Mouse (Mus musculus) gastrocnemius, postnatal 10 days (tissue): ENCODE data around the gene Ubl3. TPM values are rescaled to one million over a fixed set of nuclear protein-coding genes. Genes with fewer than 3 reads are reported as not detected.

ENCODE experiments used
- DNase-seq: peaks from one replicate; pipeline ENCODE4 v3.0.0; 2021; ENCODE audit warnings: mixed read lengths
- total RNA-seq, 2 experiments: library from RNA; stranded (reverse); gene quantifications; 2 replicates each; pipeline ENCODE4 v1.2.3; 2021

Gene Ubl3
- total RNA-seq, 2 experiments from 2014 or later = 81.3 to 82.0 TPM

DNA sequence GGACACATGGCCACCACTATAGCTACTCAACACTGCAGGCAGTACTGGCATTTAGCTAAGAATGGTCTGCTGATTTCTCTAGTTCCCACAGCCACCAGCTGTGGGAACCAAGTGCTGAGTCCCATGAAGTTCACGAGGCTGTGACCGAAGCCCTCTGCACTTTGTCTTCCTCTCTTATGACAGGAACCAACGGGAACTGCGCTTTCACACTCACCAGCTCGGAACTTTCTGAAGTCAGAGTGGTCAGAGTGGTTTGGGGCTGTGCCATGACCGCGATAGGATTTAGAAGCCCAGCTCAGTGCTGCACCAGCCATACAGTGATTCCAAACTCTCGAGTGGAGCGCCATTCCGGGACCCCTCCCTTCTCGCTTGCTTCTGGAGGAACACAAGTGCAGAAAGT, 66.4 kb downstream of the Ubl3 start:
- DNase-seq = no peak

GRCm38 (mm10) chr5:148481745-148482144, 70.8 kb downstream of the Ubl3 start:
- DNase-seq = no peak

- no peak for DNase-seq
These were observed 78.2 kb downstream of the Ubl3 start for GRCm38 (mm10) chr5:148474346-148474745.

DNA sequence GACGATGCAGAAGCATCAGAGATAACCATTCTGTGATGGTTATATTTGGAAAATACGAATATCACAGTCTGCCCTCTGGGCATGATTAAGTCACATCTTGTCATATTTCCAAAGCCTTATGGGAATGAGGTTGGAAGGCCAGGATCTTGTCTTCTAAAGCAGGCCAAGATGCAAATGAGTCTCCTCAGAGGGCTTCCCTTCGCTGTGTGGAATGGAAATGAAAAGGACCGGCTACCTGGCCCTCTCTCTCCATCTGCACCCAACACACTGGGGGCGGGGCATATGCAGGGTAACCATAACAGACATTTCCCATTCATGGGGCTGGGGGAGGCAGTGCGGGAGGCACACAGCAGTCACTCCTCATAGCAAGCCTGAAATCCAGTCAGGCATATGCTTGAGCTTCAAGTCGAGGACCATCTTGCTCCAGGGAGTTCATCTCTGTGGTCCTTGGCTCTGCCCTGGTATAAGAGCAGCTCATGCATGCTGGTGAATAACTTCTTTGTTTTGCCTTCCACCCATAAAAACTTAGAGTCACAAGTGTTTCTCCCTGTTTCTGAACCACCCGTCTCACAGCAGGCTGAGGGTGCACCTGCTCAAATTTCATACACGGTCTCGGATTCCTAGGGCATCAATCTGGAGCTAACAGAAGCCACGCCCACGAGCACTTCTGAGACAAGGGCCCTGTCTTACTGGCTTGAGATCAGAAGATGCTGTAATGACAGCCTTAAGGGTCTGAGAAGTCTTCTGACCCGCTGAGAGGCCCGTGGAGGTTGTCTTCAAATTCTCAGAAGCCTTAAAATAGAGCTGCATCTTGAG, 83.8 kb downstream of the Ubl3 start:
- no peak for DNase-seq

DNA sequence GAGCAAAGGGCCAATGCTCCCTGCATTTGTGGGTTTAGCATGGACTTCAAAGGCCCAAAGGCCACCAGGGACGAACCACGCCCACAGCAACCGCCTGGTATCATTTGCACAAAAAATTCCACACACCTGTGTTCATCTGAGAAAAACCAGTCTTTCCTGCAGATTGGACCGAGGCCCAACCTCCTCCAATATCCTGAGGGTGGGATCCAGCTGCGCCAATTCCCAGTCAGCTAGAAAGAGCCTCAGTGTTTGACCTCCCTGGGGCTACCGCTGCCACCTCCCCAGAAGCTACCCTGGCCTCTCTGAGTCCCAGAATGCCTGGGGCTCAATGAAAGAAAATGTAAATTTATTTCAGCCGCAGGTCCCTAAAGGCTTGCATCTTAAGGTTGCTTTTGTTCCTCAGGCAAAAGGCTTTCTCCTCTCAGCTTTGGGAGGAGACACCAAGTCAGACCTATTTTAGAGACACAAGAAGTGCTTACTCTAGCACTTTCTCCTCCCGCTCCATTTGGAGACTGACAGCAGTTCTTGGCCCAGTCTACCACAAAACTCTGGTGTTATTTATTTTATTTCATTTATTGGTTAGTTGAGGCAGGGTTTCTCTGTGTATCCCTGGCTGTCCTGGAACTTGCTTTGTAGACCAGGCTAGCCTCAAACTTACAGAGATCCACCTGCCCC, 85.5 kb downstream of the Ubl3 start:
- no peak for DNase-seq

GRCm38 (mm10) chr5:148466116-148466515, 86.5 kb downstream of the Ubl3 start:
- no peak for DNase-seq

- DNase-seq = no peak
These were observed 87.5 kb downstream of the Ubl3 start for GRCm38 (mm10) chr5:148465091-148465490.

DNA sequence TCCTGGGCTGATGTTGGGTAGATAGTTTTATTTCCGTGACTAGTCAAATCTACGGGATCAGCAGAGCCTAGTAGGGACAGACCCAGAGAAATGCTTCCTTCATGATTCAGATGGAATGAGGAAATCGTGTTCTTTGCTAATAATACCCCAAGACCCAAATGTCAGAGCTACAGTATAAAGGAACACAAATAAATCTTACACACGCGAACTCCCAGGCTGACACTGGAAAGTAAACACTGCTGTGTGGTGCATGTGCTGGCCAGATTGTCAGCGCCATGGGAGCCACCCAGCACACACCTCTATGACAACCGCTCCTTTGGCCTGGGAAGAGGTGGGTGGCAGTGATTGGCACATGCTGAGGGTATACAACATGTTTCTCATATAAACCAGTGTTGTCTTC, 88.1 kb downstream of the Ubl3 start:
- DNase-seq = no peak

DNA sequence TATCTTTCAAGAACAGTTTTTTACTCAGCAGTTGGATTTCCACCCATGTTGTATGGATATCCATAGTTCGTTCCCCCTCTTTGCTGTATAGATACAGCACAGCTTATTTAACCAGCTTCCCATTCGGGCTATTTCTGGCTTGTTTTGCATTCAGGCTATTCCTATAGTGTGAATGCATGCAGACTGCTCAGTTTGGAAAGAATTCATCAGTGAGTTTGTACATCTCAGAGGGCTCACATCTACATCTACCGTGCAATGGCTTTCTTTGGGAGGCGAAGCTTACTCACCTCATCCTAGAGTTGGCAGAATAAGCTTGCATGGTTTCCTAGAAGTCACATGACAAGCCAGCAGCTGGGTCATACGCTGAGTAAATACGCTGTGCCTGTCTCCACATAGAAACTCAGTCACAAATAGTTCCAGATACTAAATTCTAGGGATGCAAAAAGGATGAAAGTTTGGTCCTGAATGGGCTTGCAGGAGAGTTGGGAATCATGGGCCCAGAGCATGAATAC, 88.8 kb downstream of the Ubl3 start:
- DNase-seq = no peak

Other genes with a start within 250 kb of the Ubl3 start
- gene Slc7a1, start 152.9 kb downstream of the Ubl3 start, total RNA-seq = 1 to 10 TPM; 8.0 to 9.8 TPM